Mouse (Mus musculus) frontal cortex, adult (tissue): ENCODE measurements around the gene Ptges2.

Experiments used
- ATAC-seq: cut with Nextera tagmentation; 2 replicates; pipeline ENCODE4 v1.9.2; 2017; ENCODE audit warnings: mild to moderate bottlenecking, moderate library complexity, mixed read lengths; ENCODE audit not compliant: low TSS enrichment

Ptges2 gene

DNA sequence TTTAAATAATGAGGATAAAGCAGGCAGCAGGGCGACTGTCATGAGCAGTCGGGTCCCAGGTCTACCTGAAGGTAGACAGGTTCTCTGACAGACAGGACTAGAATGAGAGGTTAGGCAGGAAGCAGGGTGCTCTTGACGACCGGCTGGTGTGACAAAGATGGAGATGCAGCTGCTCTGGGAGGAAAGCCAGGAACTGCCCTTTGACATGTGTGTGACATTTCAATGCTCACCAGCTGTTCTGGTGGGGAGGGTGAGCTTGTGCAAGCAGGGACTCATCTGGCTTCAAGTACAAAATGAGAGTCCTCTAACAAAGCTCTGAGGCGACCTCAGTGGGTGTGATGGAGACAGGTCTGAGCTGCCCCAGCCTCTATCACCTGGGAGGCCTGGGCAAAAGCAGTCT lies 18.2 kb downstream of the Ptges2 start:
- ATAC-seq = no peak

DNA sequence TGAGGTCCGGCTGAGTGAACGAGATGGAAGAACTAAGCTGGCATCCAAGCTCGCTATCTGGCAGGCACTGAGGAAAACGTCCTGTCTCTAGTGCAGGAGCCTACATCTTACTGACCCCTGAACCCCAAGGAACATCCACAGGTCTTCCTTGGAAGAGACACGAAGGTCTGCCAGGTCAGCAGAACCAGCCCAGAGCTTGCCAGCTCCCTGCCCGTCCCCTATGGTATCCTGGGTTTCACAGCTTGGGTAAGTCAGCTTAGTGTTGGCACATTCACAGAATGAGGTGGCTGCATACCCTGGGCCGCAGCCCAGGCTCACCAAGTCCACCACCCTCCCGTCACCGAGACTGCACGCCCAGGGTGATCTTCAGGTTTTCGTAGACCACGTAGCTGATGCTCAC lies 20.1 kb downstream of the Ptges2 start:
- no peak for ATAC-seq

DNA sequence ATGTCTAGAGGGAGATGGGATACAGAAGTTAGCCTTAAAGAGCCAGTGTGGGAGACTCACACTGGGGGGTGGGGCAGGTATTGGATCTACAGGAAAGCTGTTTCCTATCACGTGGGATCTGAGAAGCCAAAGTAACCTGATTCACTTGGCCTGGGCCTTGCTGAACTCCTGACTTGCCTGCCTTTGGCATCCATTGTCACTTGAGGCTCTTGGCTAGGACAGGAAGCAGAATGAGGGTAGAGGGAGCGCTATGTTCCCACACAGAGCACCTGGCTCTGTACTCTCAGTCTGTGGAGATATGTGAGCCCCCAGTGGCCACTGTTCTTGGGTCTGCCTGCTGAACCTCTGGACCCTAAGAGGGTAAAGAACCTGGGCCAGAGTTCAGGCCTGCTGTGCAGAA lies 20.9 kb downstream of the Ptges2 start:
- no peak for ATAC-seq

DNA sequence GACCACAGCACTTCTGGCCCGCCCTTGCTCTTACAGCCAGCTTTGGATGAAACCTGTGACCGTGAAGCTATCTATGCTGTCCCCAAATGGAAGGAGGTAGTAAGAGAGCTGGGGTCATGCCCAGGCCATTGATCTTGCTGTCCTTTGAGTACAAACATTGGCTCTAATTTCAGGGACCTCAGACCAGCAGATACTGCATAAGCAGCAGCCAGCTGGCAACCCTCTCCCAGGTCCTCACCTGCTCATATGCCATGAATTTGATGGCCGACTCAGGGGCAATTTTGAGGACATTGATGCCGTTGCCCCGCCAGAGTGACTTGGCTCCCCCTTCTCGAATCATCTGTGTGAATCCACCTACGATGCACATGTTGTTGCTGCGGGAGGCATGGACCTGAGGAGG lies 21.8 kb downstream of the Ptges2 start:
- no peak for ATAC-seq

DNA sequence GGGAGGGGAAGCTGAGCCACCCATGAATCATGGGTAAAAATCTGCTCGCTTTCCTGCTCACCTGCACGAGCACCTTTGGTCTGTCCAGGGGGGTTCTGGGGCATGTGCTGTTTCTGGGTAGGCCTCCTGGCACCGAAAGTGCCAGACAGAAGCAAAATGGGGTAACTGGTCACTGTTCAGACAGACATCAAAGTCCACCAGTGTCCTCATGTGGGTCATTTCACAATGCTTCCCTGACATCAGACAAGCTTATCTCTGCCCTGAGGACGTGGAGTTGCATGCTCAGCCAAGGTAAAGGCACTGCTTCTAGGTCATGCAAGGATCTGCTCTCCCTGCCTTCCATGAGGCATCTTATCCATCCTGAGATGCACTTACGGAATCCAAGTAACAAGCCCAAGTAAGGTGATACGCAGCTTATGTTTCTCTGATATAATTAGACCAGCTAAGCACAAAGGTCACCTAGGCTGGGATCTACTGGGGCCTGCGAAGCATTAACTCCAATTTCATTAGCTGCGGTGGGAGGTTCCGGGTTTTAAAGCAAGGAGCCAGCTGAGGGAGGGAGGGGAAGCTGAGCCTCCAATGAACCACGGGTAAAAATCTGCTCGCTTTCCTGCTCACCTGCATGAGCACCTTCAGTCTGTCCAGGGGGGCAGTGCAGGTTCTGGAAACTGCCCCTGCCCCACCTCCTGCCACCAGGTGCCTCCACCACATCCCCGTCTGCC lies 22.9 kb downstream of the Ptges2 start:
- ATAC-seq = no peak

DNA sequence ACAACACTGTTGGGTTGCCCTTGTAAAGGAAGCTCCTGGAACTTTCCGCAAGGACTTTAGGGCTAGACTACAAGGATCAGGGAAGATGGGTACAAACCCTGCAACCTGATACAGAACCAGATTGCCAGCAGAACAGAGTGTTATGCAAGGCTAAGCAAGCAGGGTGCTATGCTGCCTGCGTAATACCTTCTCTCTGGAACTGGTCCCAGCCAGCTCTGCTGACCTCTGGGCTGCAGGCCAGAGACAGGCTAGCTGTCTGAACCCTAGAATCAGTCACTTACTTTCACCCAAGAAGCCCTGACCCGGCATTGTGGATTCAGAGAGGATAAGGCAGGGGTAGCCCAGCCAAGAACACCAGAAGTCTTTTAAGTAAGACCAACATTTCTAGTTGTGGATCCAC lies 23.7 kb downstream of the Ptges2 start:
- ATAC-seq = peak; percentile 39; the same call in 1 of the 2 replicates

DNA sequence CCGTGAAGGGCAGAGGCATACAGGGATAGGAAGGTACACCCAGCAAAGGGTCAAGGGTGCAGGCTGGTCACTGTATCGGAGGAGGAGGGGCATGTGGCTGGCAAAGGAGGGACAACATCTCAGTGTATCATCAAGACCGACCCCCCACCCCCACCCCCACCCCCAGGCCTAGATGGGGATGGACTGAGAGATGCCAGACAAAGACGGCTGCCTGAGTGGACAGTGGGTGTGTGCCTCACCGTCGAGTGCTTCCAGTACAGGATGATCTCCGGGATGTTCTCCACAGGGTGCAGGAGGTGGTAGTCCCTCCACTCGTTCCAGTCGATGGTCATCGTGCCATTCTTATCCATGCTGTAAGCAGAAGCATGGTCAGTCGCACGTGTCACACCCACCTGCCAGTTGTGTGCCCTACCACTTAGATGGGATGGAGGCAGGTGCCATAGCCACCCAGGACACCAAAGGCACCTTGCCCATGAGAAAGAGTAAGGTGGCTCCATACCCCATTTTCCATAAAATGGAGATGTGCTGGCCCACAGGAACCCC lies 24.4 kb downstream of the Ptges2 start:
- no peak for ATAC-seq

DNA sequence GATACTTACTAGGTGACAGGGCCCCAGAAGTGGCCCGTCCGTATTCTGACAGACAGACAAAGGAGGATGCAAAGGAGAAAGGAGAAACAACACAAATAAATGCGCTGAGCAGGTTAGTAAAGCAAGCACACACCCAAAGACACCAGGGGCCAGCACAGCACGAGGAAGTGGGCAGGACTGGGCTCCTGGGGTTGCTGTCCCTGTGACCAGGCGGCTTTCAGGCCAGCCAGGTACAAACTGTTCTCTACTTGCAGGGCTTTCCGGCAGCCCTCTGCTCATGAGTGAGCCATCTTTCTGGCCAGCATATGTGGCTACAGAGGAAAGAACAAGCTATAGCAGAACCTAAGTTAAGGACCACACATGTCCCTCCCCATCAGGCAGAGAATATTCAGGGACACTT lies 25.0 kb downstream of the Ptges2 start:
- no peak for ATAC-seq

DNA sequence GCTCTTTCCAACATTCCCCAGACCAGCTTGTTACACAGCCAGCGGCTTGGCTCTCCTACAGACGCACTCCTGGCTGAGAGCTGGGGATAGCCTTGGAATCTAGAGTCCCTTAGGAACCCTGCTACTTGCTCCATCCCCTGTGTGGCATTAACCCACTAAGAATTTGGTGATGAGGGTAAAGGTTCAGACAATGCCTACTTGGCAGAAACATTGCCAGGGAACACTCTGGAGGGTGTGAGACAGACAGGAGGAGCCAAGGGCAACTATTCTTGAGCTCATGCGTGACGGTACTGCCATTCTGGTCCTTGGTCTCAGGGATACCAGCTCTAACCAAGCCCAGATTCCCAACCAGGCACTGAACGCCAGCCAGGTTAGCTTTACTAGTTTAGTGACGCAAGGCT lies 26.2 kb downstream of the Ptges2 start:
- no peak for ATAC-seq

DNA sequence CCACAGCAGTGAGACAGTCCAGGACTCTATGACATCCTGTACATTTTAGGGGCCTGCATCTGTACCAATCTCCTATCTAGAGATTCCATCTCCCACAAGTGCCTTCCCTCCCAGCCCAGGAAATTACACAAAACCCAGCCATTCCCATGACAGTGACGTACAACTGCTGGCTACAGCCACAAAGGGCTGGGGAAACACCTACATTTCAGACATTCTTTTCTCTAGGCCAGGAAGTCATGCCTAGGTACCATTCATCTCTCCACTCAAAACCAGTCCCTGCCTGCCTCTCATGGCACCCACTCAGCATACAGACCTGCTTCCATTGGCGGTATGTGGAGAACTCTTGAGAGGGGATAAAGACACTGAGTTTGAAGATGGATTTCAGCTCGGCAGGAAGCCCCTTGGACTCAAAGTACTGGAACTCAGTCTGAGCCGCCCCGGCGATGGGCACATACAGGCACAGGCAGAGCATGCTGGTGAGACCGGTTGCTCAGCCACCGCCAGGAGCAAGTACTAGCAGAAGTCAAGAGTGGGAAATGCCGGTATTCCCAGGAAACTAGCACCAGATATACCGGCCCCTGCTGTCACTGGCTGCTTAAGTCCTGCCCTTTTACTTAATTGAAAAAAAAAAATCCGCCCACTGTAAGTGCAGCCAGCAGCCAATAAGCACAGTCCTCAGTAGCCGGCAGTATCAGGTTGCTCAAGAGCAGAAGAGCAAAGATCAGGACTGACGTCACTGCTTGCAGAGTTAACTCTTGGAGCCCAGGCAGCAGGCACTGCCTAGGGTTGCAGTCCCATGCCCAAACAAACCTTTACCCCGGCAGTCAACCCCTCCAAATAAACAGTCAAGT lies 28.0 kb downstream of the Ptges2 start:
- ATAC-seq = peak; percentile 17; the same call in 1 of the 2 replicates

DNA sequence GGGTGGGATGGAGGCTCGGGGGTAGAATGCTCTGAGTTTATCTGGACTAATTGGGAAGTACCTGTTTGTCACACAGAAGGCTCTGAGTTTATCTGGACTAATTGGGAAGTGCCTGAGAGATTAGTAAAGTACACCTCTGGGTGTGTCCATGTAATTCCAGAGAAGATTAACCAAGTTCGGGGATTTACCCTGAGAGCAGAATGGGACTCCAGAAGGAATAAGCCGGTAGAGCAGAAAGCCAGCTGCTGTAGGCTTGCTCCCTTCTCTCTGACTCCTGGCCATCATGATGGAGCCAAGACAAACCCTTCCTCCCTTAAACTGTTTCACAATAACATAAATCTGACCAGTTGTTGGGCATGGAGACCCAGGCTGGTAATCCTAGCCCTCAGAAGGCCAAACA lies 29.1 kb downstream of the Ptges2 start:
- ATAC-seq = no peak

DNA sequence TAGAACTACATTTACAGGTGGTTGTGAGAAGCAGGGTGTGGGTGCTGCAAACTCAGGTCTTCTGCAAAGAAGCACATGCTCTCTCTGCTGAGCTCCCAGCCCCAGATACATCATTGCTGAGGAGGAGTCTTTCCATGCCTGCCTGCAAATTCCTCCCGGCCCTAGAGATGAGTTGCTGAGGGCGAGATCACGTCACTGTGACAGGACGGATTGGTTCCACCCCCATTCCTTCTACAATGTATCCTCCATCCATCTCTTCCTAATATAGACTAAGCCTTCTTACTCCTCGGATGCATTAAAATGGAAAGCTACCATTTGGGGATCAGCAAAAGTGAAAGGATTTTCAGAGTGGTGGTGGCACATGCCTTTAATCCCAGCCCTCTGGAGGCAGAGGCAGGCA lies 29.9 kb downstream of the Ptges2 start:
- ATAC-seq = peak; percentile 48

DNA sequence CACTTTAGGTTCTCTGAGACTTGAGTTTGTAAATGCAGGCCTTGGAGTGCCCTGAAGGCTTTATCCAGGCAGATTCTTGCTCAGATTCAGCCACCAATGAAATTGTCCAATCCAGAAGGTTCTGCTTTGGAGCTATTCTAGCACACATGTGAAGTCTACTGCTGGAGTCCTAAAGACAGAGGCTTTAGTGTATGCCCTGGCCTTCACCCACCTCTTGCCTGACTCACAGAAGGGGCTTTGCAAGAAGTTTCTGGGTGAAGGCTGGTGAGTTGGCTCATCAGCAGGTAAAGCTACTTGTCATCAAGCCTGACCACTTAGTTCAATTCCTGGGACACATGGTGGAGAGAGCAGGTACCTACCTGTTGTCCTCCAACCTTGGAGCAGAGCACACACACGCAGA lies 30.4 kb downstream of the Ptges2 start:
- ATAC-seq = no peak

DNA sequence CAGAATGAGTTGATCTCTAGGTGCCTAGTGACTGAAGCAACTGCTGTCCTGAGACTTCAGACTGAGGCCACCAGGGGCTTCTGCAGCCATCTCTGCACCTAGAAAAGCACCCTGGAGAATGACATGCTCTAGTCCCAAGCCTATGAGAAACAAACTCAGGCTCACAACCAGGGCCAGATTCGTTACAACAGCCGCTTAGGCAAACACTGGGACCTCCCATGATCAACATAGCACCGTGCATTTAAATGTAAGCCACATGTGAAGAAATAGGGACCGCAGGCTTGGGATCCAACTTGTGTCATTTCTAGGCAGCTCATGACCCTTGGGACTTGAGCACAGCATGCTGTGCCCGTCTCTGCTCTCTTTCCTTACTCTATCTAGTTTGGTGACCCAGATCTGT lies 32.0 kb downstream of the Ptges2 start:
- ATAC-seq = no peak

DNA sequence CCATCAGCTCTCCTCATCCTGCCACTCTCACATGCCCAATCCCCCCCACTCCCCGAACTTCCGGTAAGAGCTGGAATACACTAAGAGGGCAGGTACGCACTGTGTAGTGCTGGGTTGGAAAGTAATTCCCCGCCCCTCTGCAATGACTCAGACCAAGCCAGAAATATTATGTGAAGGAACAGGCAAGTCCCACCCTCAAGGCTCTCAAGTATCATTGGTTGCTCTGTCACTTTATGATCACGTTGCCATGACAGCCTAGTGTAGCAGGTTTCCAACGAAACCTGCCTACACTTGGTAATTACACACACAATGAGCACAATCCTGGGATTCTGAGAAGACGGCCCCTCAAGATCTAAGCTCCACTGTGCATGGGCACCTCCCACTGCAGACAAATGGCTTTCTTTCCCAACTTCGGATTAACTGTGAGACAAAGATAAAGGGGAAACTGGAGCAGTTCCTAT lies 32.6 kb downstream of the Ptges2 start:
- ATAC-seq = peak; percentile 65

DNA sequence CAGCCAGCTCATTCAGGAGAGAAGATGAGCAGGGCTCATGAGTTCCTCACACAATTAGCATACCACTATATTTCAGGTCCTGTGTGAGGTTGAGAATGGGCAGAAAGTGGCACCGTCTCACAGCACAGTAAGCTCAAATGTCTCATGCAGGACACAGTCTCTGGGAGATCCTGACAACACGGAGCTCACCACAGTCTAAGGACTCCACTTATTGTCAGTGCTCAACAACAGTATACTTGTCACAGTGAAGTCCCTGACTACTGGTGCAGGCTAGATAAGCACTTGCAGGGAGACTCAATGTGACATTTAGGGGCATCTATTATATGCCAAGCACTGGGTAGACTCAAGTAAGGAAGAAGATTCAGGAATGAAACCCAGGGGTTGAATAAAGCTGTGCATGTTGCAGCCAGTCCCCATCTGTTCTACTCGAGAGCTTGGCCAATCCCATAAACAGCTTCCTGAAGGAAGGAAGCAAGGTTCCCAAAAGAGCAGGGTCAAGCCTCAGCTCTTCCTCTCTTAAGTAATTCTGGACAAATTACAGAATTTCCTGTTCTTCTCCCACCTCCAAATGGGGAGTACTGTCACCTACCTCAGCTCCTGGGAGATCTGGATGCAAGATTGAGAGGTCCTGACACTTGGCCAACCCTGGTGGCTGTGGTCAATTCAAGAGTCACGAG lies 33.7 kb downstream of the Ptges2 start:
- no peak for ATAC-seq

DNA sequence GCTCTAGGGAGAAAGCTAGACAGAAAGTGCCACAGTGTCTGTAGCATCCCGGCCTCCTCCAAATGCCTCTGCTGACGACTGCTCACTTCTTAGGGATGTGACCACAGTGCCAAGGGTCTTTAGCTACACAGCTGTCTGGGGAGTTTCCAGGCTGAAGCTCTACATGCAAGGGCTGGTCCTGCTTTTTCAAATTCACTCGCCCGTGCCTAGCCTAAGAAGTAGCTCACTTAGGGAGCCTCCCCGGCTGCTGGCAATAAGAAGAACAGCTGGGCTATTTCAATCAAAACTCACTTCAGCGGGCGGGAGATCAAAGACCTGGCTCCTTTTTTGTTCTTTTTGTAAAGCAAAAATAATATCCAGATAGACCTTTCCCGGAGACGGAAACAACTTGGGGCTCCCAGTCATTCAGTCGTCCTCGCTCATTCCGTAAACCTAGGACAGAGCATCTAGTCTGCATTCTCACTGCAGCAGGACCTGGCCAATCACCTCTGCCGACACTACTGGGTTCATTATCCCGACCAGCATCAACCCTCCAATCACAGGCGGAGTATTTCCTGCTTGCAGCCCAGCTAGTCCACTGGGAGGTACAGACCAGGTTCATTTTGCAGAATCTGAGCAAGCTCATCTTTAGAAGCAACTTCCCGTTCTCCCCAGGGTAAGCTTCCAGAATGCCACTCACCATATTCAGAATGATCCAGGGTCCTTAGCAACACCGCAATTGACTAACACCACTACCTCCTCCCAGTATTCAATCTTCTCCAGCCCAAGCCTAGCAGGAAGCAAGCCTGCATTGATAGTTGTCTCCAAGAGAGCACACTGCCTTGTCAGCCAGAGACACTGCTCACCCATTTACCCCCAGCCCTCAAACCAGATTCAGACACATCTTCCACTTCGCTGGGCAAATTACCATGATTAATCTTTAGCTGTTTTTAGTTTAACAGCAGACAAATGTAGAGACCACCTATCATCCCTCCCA lies 35.3 kb downstream of the Ptges2 start:
- peak; percentile 92 for ATAC-seq

DNA sequence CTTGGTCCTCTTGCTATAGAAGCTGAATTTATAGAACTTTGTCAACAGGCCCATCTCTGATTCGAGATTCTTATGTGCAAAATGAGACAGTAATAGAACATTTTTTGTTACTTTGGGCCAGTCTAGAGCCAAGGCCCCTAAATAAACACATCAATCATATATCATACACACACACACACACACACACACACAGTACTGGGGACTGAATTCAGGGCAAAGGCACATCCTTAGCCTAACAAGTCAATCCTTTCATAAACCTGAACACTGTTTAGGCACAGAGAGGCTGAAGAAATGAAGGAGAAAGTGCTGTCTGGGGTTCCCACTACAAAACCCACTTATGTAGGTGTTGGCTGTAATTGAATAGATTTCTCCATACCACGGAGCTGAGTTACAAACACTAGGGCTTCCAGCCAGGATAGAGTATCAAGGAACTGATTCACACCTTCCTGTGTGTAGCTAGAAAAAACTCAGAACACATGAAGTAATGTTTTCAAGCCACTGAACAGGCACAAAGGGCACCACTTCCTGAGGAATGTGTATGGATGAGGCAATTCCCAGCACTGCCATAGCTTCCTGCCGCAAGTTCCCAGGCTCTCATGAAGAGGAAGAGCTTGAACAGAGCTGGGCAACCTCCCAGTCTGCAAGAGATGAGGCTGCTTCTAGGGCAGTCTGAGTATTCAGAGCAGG lies 41.1 kb downstream of the Ptges2 start:
- ATAC-seq = no peak

DNA sequence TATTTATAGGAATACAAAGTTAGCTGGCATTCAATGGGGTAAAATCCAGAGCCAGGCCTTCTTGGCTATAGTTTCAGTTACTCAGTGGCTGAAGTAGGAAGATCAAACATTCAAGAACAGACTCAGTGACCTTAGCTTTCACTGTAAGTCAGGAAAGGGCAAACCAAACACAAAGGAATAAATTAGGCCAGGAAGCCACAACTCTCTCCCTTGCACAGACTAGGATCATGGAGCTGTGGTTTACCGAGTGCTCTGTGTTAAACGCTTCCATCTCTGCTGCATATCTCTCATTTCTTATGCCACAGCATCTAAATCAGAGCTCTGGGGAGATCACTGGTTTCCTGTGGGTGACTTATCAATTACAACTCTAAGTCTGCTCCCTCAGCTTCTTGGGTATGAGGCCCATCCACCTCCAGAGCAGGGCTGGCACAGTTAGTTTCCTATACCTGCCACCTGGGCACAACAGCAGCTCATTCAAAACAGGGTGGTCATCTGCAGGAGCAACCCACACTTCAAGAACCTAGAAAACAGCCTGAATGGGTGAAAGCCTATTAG lies 42.0 kb downstream of the Ptges2 start:
- no peak for ATAC-seq

DNA sequence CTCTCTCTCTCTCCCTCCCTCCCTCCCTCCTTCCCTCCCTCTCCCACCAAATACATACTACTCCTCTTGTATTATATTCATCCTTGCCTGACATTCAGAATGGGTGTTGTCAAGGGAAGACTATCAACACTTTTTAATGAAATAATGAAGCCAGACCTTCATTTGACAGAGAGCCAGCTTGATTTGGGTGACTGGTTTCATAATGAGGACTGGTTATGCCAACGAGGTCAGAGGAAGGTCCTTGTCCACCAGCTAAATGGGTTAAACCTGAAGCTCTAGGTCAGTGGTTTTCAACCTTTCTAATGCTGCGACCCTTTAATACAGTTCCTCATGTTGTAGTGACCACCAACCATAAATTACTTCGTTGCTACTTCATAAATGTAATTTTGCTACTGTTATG lies 43.0 kb downstream of the Ptges2 start:
- ATAC-seq = no peak
